Mouse (Mus musculus): Measurements from ENCODE around the gene Asf1a.
"Not testable (repeated sequence)": the region's sequence is repeated elsewhere in the genome, so short reads cannot be mapped to it uniquely, and the experiment has no call there.

Asf1a gene

GRCm38 (mm10) chr10:53650683-53651082 is 54.1 kb downstream of the Asf1a start:
- no peak for DNase-seq

GRCm38 (mm10) chr10:53654239-53654638 is 57.7 kb downstream of the Asf1a start:
- not testable (repeated sequence) for DNase-seq
